Mouse (Mus musculus) small intestine, adult 2 months (tissue): ENCODE results near the gene Tasp1.

Source experiments
- CTCF ChIP-seq: fragments of 200-500 bp; IDR thresholded peaks from 2 replicates; pipeline ENCODE4 v1.5.1; 2012; ENCODE audit warnings: low read depth, mild to moderate bottlenecking, control low read depth, inconsistent platforms, low read length, moderate library complexity, mixed read lengths; ENCODE audit not compliant: insufficient replicate concordance, insufficient read length; ENCODE audit errors: extremely low read depth
- POLR2A ChIP-seq: fragments of 200-500 bp; IDR thresholded peaks from 2 replicates; pipeline ENCODE4 v1.6.1; 2012; ENCODE audit warnings: low read depth, mild to moderate bottlenecking, control low read depth, inconsistent platforms, low read length, moderate library complexity

- no peak for TF ChIP-seq CTCF
- no peak for TF ChIP-seq POLR2A
Observed at GRCm38 (mm10) chr2:140096034-140096433, 29.4 kb upstream of the Tasp1 start.
